Mouse (Mus musculus) ES-E14 (cell line): ENCODE measurements around the gene Sh3tc1. TPM values are rescaled to one million over a fixed set of nuclear protein-coding genes. Genes with fewer than 3 reads are reported as not detected.

Experiments
- DNase-seq: peaks from one replicate; pipeline ENCODE4 v3.0.0-alpha.2; 2013; ENCODE audit warnings: low read depth, low spot score
- H3K27ac ChIP-seq: 2 replicates; pipeline ENCODE4 v1.5.1; 2012; ENCODE audit warnings: low read depth, mild to moderate bottlenecking, low read length, moderate library complexity, mixed read lengths; ENCODE audit not compliant: poor library complexity, insufficient read depth, severe bottlenecking
- H3K36me3 ChIP-seq: 2 replicates; pipeline ENCODE4 v1.6.1; 2012; ENCODE audit warnings: mild to moderate bottlenecking, low read length, moderate library complexity, mixed read lengths; ENCODE audit not compliant: control insufficient read depth, poor library complexity, insufficient read depth, severe bottlenecking
- H3K4me1 ChIP-seq, 2 experiments: fragments of 150-350 bp in 1 of 2; sonication (generic) in 1 of 2; 2 replicates each; pipeline ENCODE4 v1.6.1; 2012; ENCODE audit warnings: low read length in 2 of 2, mild to moderate bottlenecking in 1 of 2, mixed read lengths in 1 of 2; ENCODE audit not compliant: control insufficient read depth in 2 of 2, insufficient read depth in 2 of 2, poor library complexity in 1 of 2
- H3K4me3 ChIP-seq, 2 experiments: fragments of 150-350 bp in 1 of 2; sonication (generic) in 1 of 2; 2 replicates each; pipeline ENCODE4 v1.5.1; 2012; ENCODE audit warnings: low read length in 2 of 2, low read depth in 1 of 2, mild to moderate bottlenecking in 1 of 2, mixed read lengths in 1 of 2; ENCODE audit not compliant: insufficient read depth in 1 of 2, poor library complexity in 1 of 2, severe bottlenecking in 1 of 2
- H3K9ac ChIP-seq: 2 replicates; pipeline ENCODE4 v1.6.1; 2012; ENCODE audit warnings: low read depth, mild to moderate bottlenecking, low read length, mixed read lengths; ENCODE audit not compliant: poor library complexity, insufficient read depth, severe bottlenecking
- H3K9me3 ChIP-seq: fragments of 150-350 bp; sonication (generic); 2 replicates; pipeline ENCODE4 v1.6.1; 2012; ENCODE audit warnings: low read depth, mild to moderate bottlenecking, low read length; ENCODE audit not compliant: control insufficient read depth, insufficient read depth
- CHD2 ChIP-seq: IDR thresholded peaks from 2 replicates; pipeline ENCODE4 v1.6.1; 2014; ENCODE audit warnings: mild to moderate bottlenecking, low read depth, low read length, inconsistent platforms
- HCFC1 ChIP-seq: IDR thresholded peaks from 2 replicates; pipeline ENCODE4 v1.6.1; 2012; ENCODE audit warnings: low read length, inconsistent platforms, borderline replicate concordance; ENCODE audit not compliant: insufficient read depth
- MAFK ChIP-seq: IDR thresholded peaks from 2 replicates; pipeline ENCODE4 v1.6.1; 2014; ENCODE audit warnings: mild to moderate bottlenecking, low read depth, low read length, inconsistent platforms; ENCODE audit not compliant: insufficient read depth
- ZC3H11A ChIP-seq: IDR thresholded peaks from 2 replicates; pipeline ENCODE4 v1.6.1; 2012; ENCODE audit warnings: low read depth, mild to moderate bottlenecking, inconsistent platforms, low read length, borderline replicate concordance
- ZNF384 ChIP-seq: IDR thresholded peaks from 2 replicates; pipeline ENCODE4 v1.6.1; 2012; ENCODE audit warnings: low read depth, low read length, inconsistent platforms
- in situ Hi-C, 2 experiments: fragments of 600-800 bp; cut with MboI; formaldehyde crosslinking; loops; one replicate each; pipeline ENCODE4 v1.15.1; 2025; ENCODE audit warnings: low sequenced_read_pairs in 2 of 2, inconsistent platforms in 1 of 2; ENCODE audit not compliant: unreplicated experiment in 2 of 2
- total RNA-seq: library from RNA; depleted of rRNA; stranded (reverse); fragments of 300-350 nt; gene quantifications from 2 replicates; pipeline ENCODE4 v1.2.3, GENCODE M21; 2012; rRNA removed

Gene Sh3tc1
- total RNA-seq, 1 experiment = 5.9 TPM

DNA sequence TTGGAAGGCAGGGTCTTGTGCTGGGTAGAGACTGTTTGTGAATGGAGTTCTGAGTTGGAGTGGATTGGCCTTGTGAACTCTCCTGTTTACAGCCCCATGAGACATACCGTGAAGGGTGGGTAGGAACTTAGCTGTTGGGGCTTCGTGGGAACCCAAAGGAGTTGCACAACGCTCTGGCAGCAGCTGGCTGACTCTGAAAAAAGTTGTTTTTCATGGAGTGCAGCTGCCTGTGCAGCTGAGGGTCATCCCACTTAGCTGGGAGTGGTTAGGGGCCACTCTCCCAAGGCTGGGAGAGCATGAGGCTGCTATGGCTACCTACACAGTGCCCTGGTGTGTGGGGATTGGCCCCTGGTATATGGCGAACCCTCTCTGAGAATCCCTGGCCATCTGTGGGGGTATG, 92.2 kb downstream of the Sh3tc1 start:
- in situ Hi-C loops = no loop called here

More for the DNA sequence above, 92.2 kb downstream of the Sh3tc1 start:
- Histone ChIP-seq H3K9me3 (no peaks in the 10 kb centered on the region), H3K4me1 (no peaks in the 10 kb centered on the region), H3K36me3 (no peaks in the 10 kb centered on the region), H3K4me3 (no peak overlapping the region), H3K9ac (no peak overlapping the region), H3K27ac (no peak overlapping the region)
- no peak for TF ChIP-seq MAFK
- no peak for TF ChIP-seq HCFC1
- TF ChIP-seq ZC3H11A = no peak
- TF ChIP-seq CHD2 = no peak
- no peak for TF ChIP-seq ZNF384
- DNase-seq = no peak

Other genes with a start within 250 kb of the Sh3tc1 start
- 4.3 and 6.1 TPM in 2 replicates for gene Cpz, start 214.3 kb downstream of the Sh3tc1 start, total RNA-seq
- gene Trmt44, start 164.9 kb downstream of the Sh3tc1 start, total RNA-seq = 14.9 and 15.1 TPM in 2 replicates
- gene Acox3, start 156.9 kb downstream of the Sh3tc1 start, total RNA-seq = 7.2 and 9.1 TPM in 2 replicates
- gene Htra3, start 60.2 kb downstream of the Sh3tc1 start, total RNA-seq = 0.16 and 0.71 TPM in 2 replicates
- 0.95 and 1.6 TPM in 2 replicates for gene Ablim2, start 17.9 kb upstream of the Sh3tc1 start, total RNA-seq
- 9.0 and 13.7 TPM in 2 replicates for gene Afap1, start 153.3 kb upstream of the Sh3tc1 start, total RNA-seq